Mouse (Mus musculus): Measurements from ENCODE around the gene Rasgrp4.

GRCm38 (mm10) chr7:29141416-29141815 is 6.8 kb downstream of the Rasgrp4 start:
- TF ChIP-seq POLR2A (IDR thresholded peaks at IDR 0.05; ENCODE audit: control insufficient read depth, low read depth, low read length), result no peak
- no peak for TF ChIP-seq CTCF (IDR thresholded peaks at IDR 0.05; ENCODE audit: control insufficient read depth, insufficient read depth, insufficient replicate concordance, low read depth, low read length)
